Mouse (Mus musculus) liver, postnatal 0 days (tissue): ENCODE results near the gene H2-K1. TPM values are rescaled to one million over a fixed set of nuclear protein-coding genes. Genes with fewer than 3 reads are reported as not detected.

Experiments
- ATAC-seq: fragments of 200-750 bp; cut with Nextera tagmentation; 2 replicates; pipeline ENCODE4 v1.8.0; 2017; ENCODE audit warnings: mild to moderate bottlenecking, moderate library complexity
- DNase-seq: peaks from one replicate; pipeline ENCODE4 v3.0.0-alpha.2; 2016
- H3K27ac ChIP-seq: fragments of 300-500 bp; sonication (generic); 2 replicates; pipeline ENCODE4 v1.5.1; 2014; ENCODE audit warnings: antibody characterized with exemption, moderate library complexity, mild to moderate bottlenecking, low read depth
- H3K27me3 ChIP-seq: fragments of 300-500 bp; sonication (generic); 2 replicates; pipeline ENCODE4 v1.6.1; 2014; ENCODE audit warnings: low read length, control low read depth, mixed read lengths; ENCODE audit not compliant: insufficient read depth
- H3K36me3 ChIP-seq: fragments of 300-500 bp; sonication (generic); replicated peaks from 2 replicates; pipeline ENCODE4 v1.6.1; 2014; ENCODE audit warnings: mild to moderate bottlenecking, control low read depth, low read length, moderate library complexity, mixed read lengths; ENCODE audit not compliant: insufficient read depth
- H3K4me1 ChIP-seq: fragments of 300-500 bp; sonication (generic); 2 replicates; pipeline ENCODE4 v1.6.1; 2014; ENCODE audit warnings: antibody characterized with exemption, mild to moderate bottlenecking, control low read depth; ENCODE audit not compliant: insufficient read depth
- H3K4me2 ChIP-seq: fragments of 300-500 bp; sonication (generic); 2 replicates; pipeline ENCODE4 v1.6.1; 2014; ENCODE audit warnings: low read depth, mild to moderate bottlenecking, low read length, moderate library complexity, mixed read lengths
- H3K4me3 ChIP-seq: fragments of 300-500 bp; sonication (generic); 2 replicates; pipeline ENCODE4 v1.5.1; 2014; ENCODE audit warnings: low read depth, low read length
- H3K9ac ChIP-seq: fragments of 300-500 bp; sonication (generic); replicated peaks from 2 replicates; pipeline ENCODE4 v1.6.1; 2014; ENCODE audit warnings: mild to moderate bottlenecking, moderate library complexity
- H3K9me3 ChIP-seq: fragments of 300-500 bp; sonication (generic); 2 replicates; pipeline ENCODE4 v1.6.1; 2016; ENCODE audit warnings: mild to moderate bottlenecking, control low read depth, low read length, mixed read lengths
- CTCF ChIP-seq: sonication (generic); IDR thresholded peaks from 2 replicates; pipeline ENCODE4 v1.5.1; 2016; ENCODE audit warnings: antibody characterized with exemption, low read depth
- EP300 ChIP-seq: IDR thresholded peaks from 2 replicates; pipeline ENCODE4 v1.6.1; 2016; ENCODE audit warnings: antibody characterized with exemption, low read depth, mild to moderate bottlenecking
- WGBS: fragments of 180-500 bp; shearing (Covaris S2); extraction: QIAGEN DNeasy Blood & Tissue Kit; methylation state at CpG from one replicate; pipeline ENCODE4 v1.1.7; 2014; ENCODE audit not compliant: insufficient replicate concordance; 5-methylcytosine and 5-hydroxymethylcytosine counted together
- polyA plus RNA-seq: library from polyadenylated mRNA; unstranded; fragments of >200 nt; fragmentation: Nextera tagmentation; extraction: Ambion mirVana; gene quantifications from 2 replicates; pipeline ENCODE4 v1.2.1, GENCODE M21; 2015

Gene H2-K1
- polyA plus RNA-seq, 1 experiment from 2014 or later: 288 TPM

- WGBS: 74% methylated on average over 17 of the region's 17 CpGs
- TF ChIP-seq CTCF: no peak
- TF ChIP-seq EP300: no peak
- DNase-seq: no peak
- H3K9me3 ChIP-seq: no peaks in the 10 kb centered on the region
- H3K4me2 ChIP-seq: no peak overlapping the region
- H3K27me3 ChIP-seq: no peaks in the 10 kb centered on the region
- no peak overlapping the region for H3K4me3 ChIP-seq
- peaks cover 60% of the 10 kb centered on the region for H3K4me1 ChIP-seq
- H3K36me3 ChIP-seq: peaks cover 19% of the 10 kb centered on the region
- no peak overlapping the region for H3K9ac ChIP-seq
- ATAC-seq: no peak
- H3K27ac ChIP-seq: no peak overlapping the region
Measured at GRCm38 (mm10) chr17:34028501-34029149, 28.5 kb upstream of the H2-K1 start.

DNA sequence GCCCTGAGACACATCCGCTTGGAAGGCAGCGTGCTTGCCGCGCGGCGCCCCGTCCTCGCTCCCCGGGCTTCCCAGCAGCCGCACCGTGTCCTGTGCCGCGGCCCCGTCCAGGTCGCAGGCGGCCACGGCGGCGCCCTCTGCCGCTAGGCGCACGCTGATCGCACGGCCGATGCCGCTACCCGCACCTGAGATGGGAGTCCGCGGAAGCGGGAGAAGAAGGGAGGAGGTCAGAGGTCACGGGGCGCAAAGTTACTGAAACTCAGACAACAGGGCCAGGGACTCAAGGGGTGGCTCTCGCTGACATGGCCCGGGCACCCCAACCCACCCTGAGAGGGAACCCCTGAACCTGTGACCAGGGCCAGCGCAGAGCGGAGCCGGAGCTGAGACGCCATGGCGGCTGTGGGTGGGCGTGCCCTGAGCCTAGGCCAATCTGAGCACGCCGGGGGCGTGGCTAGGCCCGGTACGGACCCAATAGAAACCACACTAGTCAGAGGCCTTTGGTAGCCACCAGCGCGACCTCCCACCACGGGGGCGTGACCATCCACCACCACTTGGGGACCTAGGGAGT is 27.6 kb upstream of the H2-K1 start, which contains the start of gene H2-Ke6:
H2-Ke6 (minus strand) TSS at position 405 of the 568 bp plus-strand sequence.
- Histone ChIP-seq H3K27ac (peak within 1 kb of the TSS; percentile 87), H3K9me3 (no peaks in the 10 kb centered on the region), H3K9ac (peak within 1 kb of the TSS; percentile 59), H3K4me3 (peak within 1 kb of the TSS; percentile 65), H3K36me3 (peaks cover 23% of the 10 kb centered on the region), H3K27me3 (no peaks in the 10 kb centered on the region), H3K4me2 (peak within 1 kb of the TSS; percentile 90), H3K4me1 (peaks cover 51% of the 10 kb centered on the region)
- ATAC-seq (peak; percentile 57), DNase-seq (peak; percentile 94)
- peak; percentile 51 for TF ChIP-seq CTCF
- no peak for TF ChIP-seq EP300
- under 1% methylated on average over 49 of the region's 49 CpGs for WGBS

- WGBS: 14% methylated on average over 36 of the region's 36 CpGs
- peak overlapping the region; percentile 87 for H3K27ac ChIP-seq
- H3K9me3 ChIP-seq: no peaks in the 10 kb centered on the region
- ATAC-seq (no peak), DNase-seq (peak; percentile 65)
- H3K4me2 ChIP-seq: peak overlapping the region; percentile 90
- peaks cover 50% of the 10 kb centered on the region for H3K4me1 ChIP-seq
- H3K9ac ChIP-seq: peak overlapping the region; percentile 59
- peaks cover 29% of the 10 kb centered on the region for H3K36me3 ChIP-seq
- TF ChIP-seq EP300 (no peak), CTCF (no peak)
- no peaks in the 10 kb centered on the region for H3K27me3 ChIP-seq
- peak overlapping the region; percentile 65 for H3K4me3 ChIP-seq
Measured at GRCm38 (mm10) chr17:34026917-34027655, 26.9 kb upstream of the H2-K1 start.

DNA sequence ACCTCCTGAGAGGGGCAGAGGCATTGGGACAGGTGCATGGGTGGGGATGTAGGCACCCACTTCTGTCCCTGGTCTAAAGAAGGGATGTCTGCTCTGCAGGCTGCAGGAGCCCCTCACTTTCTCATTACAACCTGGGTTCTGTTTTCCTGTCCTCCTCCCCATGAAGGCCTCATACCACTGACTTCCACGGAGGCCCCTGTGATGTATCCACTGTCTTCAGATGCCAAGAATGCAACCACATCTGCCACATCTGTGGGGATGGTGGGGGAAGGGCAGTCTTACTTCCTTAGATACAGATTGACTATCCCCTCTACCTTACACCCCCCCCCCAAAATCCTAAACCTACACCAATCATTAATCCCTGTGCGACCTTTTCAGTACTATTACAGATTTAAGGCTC is 26.1 kb upstream of the H2-K1 start:
- DNase-seq (no peak), ATAC-seq (no peak)
- H3K27me3 ChIP-seq: no peaks in the 10 kb centered on the region
- peaks cover 35% of the 10 kb centered on the region for H3K36me3 ChIP-seq
- H3K9ac ChIP-seq: no peak overlapping the region
- no peak overlapping the region for H3K4me3 ChIP-seq
- TF ChIP-seq CTCF (no peak), EP300 (no peak)
- H3K27ac ChIP-seq: no peak overlapping the region
- 39% methylated on average over 2 of the region's 2 CpGs for WGBS
- H3K9me3 ChIP-seq: no peaks in the 10 kb centered on the region
- H3K4me2 ChIP-seq: peak overlapping the region; percentile 90
- peaks cover 50% of the 10 kb centered on the region for H3K4me1 ChIP-seq

GRCm38 (mm10) chr17:34025756-34026151 is 25.6 kb upstream of the H2-K1 start:
- ATAC-seq: no peak
- Histone ChIP-seq H3K9ac (no peak overlapping the region; the same call in 1 of the 2 replicates), H3K4me1 (peaks cover 49% of the 10 kb centered on the region), H3K27ac (no peak overlapping the region), H3K27me3 (no peaks in the 10 kb centered on the region), H3K36me3 (peaks cover 38% of the 10 kb centered on the region), H3K4me3 (no peak overlapping the region), H3K9me3 (no peaks in the 10 kb centered on the region), H3K4me2 (peak overlapping the region; percentile 94; the same call in 1 of the 2 replicates)
- 55% methylated on average over 7 of the region's 7 CpGs for WGBS
- TF ChIP-seq CTCF: no peak
- no peak for TF ChIP-seq EP300
- no peak for DNase-seq
